Mouse (Mus musculus): Measurements from ENCODE around the gene Glud1.
"Not testable (repeated sequence)": the region's sequence is repeated elsewhere in the genome, so short reads cannot be mapped to it uniquely, and the experiment has no call there.

Glud1 gene

DNA sequence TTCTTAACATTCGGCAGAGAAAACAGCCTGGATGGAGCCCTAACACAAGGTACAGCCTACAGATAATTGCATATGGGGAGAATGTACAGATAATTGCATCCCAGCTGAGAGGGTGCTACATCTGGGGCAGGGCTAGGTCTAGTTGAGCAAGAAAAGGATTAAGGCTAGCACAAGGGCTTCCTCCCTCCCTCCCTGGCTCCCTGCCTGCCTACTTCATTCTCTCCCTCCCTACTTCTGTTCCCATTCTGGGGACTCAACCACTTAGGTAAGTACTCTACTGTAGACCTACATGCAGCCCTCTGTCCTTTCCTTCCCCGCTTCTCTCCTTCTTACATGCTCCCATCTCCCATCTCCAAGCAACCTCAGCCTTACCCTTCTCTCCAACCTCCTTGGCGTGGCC, 42.8 kb downstream of the Glud1 start:
- no peak for DNase-seq (ENCODE audit: low read depth, low spot score)

GRCm38 (mm10) chr14:34354456-34354855, 43.9 kb downstream of the Glud1 start:
- DNase-seq (ENCODE audit: low read depth, low spot score) = no peak

DNA sequence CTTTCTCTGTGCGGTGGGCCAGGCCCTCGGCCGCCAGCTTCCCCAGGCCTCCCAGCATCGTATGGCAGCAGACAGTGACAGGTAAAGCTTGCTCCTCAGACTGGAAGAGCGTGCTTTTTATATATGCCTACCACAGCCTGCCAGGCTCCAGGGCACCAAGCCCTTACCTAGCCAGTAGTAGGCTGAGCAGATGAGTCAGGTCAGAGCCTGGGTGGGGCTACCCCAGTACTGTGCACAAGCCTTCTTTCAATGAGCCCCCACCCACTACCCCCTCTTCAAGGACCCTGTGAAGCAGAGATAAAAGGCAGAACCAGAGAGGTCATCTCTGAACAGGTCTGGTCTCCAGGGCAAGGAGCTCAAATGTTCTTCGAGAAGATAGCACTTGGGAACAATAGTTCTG, 44.8 kb downstream of the Glud1 start, which contains the start of gene Fam25c:
Gene Fam25c, minus strand, starts transcription at position 133 of the 400 bp plus-strand sequence.
- no peak for DNase-seq (ENCODE audit: low read depth, low spot score)

DNA sequence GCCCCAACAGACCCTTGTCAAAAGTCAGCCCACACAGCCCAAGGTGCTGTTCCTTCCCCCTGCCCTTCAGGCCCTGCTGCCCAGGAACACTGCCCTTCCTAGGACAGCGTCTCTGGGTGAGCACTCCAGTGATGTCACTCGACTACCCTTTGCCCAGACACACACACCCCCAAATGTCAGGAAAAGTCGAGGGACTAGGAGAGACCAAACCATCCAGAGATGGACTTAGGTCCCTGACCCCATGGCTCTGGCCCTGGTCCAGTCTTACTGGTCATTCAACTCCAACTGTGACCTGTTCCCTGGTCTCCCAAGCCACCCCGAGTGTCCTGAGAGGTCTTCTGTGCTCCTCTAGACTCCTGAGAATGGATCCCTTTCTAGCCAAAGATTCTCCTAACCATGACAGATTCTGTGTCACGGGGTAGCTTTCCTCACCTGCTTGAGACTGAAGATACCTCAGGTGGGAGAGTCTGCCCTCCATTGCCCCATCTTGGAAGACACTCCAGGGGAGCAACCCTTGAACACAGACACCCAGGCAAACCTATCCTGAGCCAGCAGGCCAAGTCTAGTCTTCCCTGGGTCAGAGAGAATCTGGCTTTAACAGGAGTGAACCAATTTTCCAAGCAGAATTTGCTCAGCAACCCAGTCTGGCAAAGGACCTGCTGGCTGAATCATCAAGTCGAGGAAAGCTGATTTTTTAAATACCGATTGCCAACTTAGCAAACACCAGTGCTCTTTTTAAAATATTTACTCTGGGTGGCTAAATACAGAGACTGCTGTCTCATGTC, 47.3 kb downstream of the Glud1 start:
- DNase-seq (ENCODE audit: low read depth, low spot score) = no peak

GRCm38 (mm10) chr14:34359676-34360244, 49.2 kb downstream of the Glud1 start:
- no peak for DNase-seq (ENCODE audit: low read depth, low spot score)

DNA sequence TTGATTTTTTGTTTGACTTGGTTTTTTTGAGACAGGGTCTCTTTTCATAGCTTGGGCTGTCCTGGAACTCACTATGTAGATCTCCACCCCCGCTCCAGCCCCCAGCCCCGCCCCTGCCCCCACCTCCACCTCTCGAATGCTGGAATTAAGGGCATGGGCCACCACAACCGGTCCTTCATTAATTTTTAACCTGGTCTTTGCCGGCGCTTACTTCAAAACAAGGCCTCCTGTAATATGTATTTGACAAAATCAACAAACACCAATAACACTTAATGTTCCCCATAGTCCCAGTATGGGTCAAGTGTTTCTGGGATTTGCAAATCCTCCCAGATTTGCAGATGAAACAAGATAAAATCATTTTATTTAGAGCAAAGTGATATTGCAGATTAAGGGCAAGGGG, 49.7 kb downstream of the Glud1 start:
- no peak for DNase-seq (ENCODE audit: low read depth, low spot score)

DNA sequence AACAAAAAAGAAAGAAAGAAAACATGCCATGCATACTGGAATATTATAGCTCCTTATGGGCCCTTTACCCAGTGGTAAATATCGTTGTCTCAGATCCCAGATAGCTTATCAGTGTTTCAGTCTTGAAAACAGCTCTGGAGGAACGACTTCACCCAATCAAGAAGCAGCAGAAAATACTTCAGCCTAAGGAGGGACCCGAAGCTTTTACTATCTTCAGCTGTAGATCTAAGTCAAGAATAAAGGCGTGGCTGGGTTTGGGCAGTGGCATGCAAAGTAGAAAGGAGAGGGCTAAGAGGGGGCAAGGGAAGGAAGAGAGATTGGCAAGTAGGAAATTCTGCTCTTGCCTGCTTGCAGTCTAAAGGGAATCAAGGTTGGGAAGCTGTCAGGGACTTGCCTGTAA, 51.6 kb downstream of the Glud1 start:
- DNase-seq (ENCODE audit: low read depth, low spot score) = no peak

DNA sequence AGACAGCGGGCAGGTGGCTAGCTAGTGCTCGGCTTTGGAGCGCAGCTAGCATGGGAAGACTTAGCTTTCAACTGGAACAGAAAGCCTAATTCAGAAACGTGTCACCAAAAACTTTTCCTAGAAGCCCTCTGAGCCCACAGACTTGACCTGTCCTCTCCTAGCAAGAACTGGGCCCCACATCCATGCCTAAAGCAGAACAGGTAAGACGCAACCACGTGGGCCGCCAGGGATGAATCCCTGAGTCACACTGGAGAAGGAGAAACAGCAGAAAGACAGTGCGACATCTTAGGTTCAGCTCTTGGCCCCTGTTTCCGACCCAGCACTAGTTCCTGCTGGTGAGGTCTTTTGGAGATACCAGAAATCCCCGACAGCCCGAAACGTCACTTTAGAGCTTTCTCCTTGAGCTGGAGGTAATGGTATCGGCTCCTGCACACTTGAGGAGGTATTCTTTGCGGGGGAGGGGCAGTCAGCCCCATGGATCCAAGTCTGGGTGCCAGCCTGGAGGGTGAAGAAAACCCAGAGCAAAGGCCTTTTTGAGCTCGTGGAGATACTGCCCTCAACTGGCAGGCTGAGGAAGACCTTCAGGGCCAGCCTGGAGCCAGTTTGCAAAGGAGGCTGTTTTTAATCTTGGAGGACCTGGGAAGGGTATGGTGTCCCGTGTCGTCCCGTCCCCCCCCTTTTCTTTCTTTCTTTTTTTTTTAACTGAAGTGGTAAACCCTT, 52.4 kb downstream of the Glud1 start:
- peak; percentile 48 for DNase-seq (ENCODE audit: low read depth, low spot score)

DNA sequence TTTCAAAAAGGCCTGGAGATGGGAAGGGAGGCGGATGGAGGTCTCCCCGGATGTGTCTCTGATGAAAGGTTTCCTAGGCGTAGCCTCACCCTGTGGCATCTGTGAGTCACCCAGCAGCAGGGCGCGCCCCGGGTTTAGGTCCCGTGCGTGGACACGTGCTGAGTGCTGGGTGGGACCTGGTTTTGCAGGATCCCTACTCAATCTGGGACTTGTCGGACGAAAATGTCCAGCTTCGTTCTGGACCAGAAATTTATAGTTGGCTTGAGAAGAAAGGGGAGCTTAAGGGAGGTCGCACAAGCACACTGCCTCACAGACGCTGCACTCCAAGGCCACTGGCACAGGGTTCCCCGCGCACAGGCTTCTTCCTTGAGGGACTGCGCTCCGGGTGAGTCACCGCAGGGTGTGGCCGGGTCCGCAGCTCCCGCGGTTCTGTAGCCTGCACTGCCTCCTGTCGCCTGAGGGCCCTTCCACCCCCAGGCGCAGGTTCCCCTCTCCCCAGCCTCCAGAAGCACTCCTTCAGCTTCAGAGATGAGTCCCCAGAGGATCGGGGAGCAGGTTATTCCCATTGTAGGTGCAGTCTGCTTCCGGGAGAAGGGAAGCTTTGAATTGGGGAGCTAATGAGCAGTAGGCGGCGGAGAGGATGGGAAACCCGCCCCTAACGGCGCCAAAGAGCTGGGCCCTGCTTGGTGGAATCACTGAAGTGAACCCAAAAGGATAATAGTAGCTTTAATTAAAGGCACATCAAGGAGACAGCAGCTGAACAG, 53.1 kb downstream of the Glud1 start:
- DNase-seq (ENCODE audit: low read depth, low spot score) = peak; percentile 24

DNA sequence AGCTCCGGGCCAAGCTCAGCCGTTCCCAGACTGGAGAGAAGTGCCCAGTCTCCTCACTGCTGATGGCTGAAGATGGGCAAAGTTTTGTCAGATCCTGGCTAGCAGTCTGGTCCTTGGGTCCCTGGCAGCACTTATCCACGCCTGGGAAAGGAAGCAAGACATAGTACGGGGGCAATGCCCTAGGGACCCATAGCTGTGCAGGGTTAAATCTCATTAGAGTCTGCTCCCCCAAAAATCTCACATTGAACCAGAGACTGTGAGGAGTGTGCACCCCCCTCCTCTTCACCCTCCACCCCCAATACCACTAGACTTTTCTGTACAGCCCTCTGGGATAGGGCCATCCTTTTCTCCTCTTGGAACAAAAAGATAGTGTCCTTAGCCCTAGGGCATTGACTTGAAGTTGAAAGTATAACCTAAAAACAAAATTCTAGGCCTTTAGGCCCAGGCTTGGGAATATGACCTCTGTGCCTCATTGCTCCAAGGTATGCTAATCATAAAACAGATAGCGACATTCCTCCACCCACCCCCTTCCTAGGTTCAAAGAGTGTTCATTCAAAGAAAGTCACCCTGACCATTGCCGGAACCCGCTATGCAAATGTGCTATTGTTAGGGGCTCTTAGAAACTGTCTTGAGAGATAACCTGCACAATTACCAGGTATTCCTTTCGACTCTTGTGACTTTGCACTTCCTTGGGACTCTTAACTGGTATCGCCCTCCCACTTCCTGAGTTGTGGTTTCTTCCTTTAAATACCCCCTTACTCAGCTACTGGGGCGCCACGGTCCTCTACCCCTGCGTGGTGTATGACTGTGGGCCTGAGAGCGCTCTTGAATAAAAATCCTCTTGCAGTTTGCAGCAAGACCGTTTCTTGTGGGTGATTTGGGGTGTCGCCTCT, 54.0 kb downstream of the Glud1 start:
- not testable (repeated sequence) for DNase-seq (ENCODE audit: low read depth, low spot score)

DNA sequence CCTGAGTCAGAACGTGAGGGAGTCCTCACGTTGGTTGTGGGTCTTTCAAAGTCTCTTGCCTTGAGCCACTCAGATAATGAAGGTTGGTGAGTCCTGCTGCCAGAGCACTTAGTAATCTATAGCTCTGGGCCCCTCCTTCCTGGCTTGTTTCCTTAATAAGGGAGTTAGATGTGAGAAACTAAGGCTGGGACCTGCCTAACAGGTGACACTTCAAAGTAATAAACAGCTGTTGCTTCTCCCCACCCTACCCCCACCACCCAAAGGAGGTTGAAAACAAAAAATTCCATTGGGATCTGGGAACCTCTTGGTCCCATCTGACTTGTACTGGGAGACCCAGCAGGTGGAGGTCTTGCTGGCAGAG, 54.6 kb downstream of the Glud1 start:
- DNase-seq (ENCODE audit: low read depth, low spot score) = no peak

GRCm38 (mm10) chr14:34370203-34370602, 59.7 kb downstream of the Glud1 start:
- no peak for DNase-seq (ENCODE audit: low read depth, low spot score)

GRCm38 (mm10) chr14:34370921-34371320, 60.4 kb downstream of the Glud1 start:
- DNase-seq (ENCODE audit: low read depth, low spot score) = no peak

DNA sequence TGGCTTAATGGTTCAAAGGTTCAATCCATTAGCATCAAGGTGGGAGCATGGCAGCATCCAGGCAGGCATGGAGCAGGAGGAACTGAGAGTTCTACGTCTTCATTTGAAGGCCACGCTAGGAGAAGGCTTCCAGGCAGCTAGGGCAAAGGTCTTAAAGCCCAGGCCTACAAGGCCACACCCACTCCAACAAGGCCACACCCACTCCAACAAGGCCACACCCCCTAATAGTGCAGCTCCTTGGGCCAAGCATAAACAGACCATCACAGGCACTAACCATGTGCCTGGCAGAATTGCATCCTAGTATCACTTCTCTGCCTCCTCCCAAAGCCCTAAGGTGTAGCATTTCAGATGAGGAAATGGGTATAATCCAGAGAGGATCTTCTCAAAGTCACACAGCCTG, 61.2 kb downstream of the Glud1 start:
- DNase-seq (ENCODE audit: low read depth, low spot score) = no peak

GRCm38 (mm10) chr14:34372646-34373045, 62.1 kb downstream of the Glud1 start:
- DNase-seq (ENCODE audit: low read depth, low spot score) = peak; percentile 52

DNA sequence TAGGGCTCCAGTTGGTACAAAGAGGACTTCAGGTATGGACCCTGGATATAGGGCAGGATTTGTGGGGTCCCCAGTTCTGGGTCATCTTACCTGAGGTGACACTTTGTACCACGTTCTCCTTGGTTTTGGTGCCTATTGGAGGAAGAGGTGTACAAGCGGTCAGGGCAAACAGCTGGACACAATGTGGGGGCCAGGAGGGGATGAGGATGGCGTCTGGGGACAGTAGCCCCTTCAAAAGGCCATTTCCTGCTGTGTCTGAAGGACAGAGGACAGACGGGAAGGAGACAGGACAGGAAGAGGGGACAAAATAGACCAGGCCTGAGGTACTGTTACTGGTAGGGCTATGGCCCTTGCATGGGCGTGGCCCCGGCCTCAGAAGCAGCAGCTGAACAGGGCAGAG, 63.1 kb downstream of the Glud1 start:
- no peak for DNase-seq (ENCODE audit: low read depth, low spot score)

- no peak for DNase-seq (ENCODE audit: low read depth, low spot score)
These were observed 64.0 kb downstream of the Glud1 start, which contains the start of gene Sncg for GRCm38 (mm10) chr14:34374577-34374976. TSS of gene Sncg (minus strand) at chr14:34374789.

- no peak for DNase-seq (ENCODE audit: low read depth, low spot score)
These were observed 64.9 kb downstream of the Glud1 start, which contains the start of gene Mmrn2 for GRCm38 (mm10) chr14:34375415-34375904. TSS of gene Mmrn2 (plus strand) at chr14:34375465.

DNA sequence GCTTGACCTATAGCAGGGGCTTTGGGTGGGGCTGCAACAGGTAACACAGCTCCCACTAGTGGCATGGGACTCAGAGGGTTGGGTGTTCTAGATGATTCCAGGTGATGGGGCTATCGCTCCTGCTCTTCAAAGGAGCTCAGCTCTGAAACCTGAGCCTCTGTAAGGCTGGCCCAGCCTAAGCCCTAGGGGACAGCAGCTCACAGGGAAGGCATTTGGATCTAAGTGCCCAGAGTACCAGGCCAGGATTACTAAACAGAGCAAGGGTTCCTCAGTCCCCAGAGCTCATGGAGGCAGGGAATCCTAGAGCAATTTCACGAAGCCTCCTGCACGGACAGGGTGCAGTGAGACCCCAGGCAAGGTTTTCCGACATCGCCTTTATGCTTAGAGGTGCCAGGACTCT, 65.4 kb downstream of the Glud1 start:
- no peak for DNase-seq (ENCODE audit: low read depth, low spot score)

GRCm38 (mm10) chr14:34377121-34377520, 66.6 kb downstream of the Glud1 start:
- DNase-seq (ENCODE audit: low read depth, low spot score) = no peak
